Mouse (Mus musculus): ENCODE measurements around the gene Dusp1.

DNA sequence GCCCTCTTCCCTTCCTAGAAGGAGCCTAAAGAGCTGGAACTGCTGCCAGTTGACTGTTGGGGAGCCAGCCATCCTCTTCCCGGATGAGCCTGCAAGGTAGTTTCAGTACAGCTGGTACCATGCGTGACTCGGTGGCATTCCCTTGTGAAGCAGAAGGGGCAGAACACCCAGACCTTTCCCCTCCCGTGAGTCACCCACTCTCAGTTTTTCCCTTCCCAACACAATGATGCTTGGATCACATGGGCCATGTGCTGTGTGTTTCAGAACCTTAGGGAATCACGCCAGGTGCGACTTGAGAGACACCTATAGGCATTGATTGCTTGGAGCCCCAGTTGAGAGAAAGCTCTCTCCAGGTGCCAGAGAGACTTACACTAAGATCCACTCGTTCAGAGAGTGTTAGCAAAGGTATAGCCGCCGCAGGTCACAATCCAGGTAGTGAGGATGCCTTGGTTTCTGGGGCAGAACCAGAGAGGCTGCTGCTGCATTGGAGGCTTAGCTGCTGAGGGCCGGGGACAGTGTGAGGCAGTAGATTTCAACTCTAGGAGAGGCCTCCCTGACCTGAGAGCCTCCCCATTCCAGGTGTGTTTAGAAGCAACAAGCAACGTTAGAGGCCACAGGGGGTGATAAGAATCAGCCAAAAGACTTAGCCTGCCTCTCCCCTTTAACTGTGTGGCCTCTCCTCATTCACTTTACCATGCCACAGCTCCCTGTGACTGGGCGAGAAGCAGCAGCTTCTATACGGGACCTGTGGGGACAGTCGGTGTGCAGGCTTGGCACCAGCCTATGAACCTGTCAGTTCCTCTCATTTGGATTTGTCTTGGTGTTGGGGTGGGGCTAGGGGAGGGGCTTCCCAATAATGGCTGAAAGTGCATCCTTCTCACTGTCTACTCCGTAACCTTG lies 51.5 kb downstream of the Dusp1 start:
- TF ChIP-seq CTCF (IDR thresholded peaks at IDR 0.05; ENCODE audit: low read depth) (no peak), EP300 (IDR thresholded peaks at IDR 0.05; ENCODE audit: low read depth) (no peak)
